Mouse (Mus musculus) naive thymus-derived CD4-positive, alpha-beta T cell, adult 2 months (primary cell): ENCODE measurements around the gene Enam.
"Not testable (repeated sequence)": the region's sequence is repeated elsewhere in the genome, so short reads cannot be mapped to it uniquely, and the experiment has no call there.

Source experiments
- DNase-seq: peaks from one replicate; pipeline ENCODE4 v3.0.0-alpha.2; 2011; ENCODE audit warnings: low read depth

The Enam gene

GRCm38 (mm10) chr5:88487675-88488074 lies at the start of gene Enam:
Gene Enam, plus strand, starts transcription at chr5:88487975.
- DNase-seq = no peak

DNA sequence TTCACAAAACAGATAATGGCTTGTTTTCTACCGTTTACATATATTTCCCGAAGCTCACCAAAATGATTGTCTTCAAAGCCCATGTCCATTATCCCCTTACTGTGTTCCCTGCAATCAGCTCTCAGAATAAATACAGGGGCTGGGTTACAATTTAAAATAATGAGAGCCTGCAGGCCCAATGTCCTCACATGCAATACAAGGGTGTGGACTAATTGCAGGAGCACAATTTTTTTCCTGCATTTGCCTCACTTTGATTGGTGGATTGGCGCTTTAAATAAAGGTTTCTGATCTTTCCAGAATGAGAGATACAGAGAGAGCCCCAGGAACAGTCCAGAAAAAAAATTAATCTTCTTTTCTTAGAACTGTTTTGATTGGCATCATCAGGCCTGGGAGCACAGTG lies 32.1 kb upstream of the Enam start, which contains the start of gene Ambn:
TSS of gene Ambn (plus strand) at position 301 of the 400 bp plus-strand sequence.
- no peak for DNase-seq

GRCm38 (mm10) chr5:88467471-88467870 lies 20.3 kb upstream of the Enam start:
- DNase-seq = no peak

GRCm38 (mm10) chr5:88468807-88469704 lies 18.7 kb upstream of the Enam start:
- no peak for DNase-seq

DNA sequence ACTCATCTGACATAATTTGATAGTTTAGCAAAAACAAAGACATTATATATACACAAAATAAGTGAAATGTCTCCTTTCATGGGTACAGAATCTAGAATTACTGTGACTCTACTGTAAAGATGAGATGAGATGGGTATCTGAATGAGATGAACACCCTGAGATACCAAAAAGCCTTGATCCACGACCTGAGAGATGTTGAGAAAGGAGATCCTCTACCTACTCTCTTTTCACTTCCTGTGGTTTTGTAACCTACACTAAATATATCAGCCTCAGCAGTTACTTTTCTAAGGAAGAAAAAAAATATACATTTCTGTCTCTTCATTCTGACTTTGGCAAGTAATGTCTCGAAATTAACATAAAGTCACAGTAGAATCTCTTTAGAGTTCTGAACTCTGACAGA lies 1.2 kb downstream of the Enam start:
- DNase-seq = peak; percentile 3

DNA sequence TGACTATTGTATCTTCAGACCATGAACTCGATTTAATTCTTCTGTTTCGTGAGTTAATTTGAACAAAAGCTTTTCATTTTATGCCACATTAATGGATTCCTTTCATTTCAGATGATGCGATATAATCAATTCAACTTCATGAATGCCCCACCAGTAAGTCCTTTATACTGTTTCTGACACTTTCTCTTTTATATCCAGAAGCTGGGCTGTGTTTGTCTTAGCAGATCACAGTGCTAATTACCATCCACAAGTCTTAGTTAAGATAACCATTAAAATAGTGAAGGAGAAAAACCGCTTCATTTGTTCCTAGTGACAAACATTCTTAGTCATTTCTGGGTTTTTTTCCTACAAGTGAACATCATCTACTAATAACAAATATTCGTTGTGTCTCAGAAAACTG lies 3.3 kb downstream of the Enam start:
- no peak for DNase-seq

DNA sequence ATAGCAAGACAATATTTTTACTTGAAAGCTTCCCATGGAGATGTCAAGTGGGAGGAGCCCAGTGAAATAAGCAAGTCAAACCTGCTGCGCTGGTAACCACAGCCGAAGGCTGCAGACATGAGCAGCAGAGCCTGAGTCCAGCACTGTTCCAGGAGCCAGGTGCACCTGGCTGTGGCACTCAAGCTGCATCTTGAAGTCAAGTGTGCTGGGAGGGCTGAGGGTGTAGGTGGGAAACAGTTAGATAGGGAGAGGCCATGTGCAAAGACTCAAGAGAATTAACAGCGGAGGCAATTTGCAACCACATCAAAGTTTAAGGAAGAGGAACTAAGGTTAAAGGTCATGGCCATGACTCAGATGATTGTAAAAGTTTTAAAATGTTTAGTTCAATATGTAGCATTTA lies 12.0 kb downstream of the Enam start:
- DNase-seq = peak; percentile 12

- no peak for DNase-seq
Measured at GRCm38 (mm10) chr5:88508555-88508954, 20.8 kb downstream of the Enam start.

GRCm38 (mm10) chr5:88508990-88509389 lies 21.2 kb downstream of the Enam start:
- no peak for DNase-seq

DNA sequence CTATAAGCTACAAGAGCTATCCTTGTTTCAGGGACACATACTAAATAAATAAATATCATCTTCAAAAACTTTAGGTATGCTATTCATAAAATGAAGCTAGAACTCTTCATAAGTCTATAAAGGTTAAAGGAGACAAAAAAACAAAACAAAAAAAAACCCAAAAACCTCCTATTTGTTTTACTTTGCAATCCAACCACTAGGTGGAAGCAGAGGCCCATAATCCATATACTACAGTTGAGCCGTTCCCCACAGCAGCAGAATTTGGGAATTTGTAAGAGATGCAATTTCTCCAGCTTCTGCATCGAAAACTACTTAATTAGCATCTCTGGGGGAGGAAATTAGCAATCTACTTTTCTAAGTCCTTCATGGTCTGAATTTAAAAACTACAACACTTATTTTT lies 31.5 kb downstream of the Enam start:
- peak; percentile 72 for DNase-seq

GRCm38 (mm10) chr5:88527657-88528056 lies 39.9 kb downstream of the Enam start, which contains the start of gene Jchain:
Gene Jchain, minus strand, starts transcription at chr5:88527891.
- no peak for DNase-seq

- DNase-seq = no peak
Measured at GRCm38 (mm10) chr5:88530908-88531307, 43.1 kb downstream of the Enam start.

DNA sequence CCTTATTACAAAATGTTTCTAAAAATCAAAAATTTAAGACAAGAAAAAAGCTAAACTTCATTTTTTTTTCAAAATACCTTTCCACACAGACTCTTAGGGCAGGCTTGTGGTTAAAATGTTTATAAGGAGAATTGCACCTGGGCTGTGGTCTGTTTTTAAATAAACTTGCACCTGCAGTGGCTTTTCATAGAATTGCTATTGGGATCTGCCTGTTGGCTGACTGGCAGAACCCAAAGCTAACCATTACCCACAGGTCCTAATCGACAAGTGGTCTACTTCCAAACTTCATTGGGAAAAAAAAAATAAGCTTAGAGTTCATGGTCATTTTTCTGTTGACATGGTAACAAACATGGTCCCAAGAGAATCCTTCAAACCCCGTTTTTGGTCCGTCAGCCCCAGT lies 46.9 kb downstream of the Enam start:
- DNase-seq = no peak

GRCm38 (mm10) chr5:88540845-88541244 lies 53.1 kb downstream of the Enam start:
- no peak for DNase-seq

DNA sequence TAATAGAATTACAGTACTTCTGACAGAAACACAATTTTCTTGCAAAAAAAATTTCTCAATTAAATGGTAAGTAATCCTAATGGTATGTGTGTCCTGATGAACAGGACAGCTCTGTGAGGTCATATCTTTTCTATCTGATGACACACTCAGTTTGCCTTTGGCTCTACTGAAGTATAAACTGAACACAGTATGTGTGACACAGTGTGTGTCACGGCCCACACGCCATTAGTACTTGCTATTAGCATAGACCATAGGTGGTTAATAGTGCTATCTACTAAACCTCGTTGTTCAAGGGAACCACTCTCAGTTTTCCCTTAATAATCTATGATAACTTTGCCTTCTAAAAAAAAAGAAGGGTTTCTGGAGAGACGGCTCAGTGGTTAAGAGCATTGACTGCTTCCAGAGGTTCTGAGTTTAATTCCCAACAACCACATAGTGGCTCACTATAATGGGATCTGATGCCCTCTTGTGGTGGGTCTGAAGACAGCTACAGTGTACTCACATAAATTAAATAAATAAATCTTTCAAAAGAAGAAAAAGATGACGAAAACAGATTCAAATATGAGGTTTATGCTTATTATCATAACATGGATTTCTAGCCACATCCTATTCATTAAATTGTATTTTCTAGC lies 55.0 kb downstream of the Enam start:
- peak; percentile 64 for DNase-seq

DNA sequence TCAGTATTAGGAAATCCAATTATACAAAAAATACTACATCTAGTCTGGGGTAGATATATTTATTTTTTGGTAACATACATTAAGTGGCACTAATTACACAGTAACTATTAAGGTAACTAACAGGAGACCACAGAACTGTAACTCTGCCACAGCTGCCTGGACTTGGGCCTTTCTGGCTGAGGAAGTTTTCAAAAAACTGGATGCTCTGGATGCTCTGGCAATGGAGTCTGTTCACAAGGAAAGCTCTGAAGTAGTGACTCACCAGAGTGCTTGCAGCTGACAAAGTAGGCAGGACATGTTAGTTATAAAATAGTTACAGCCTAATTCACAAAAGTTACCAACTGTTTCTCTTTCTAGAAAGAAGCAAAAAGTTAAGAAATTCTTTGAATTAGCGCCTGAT lies 56.6 kb downstream of the Enam start:
- DNase-seq = not testable (repeated sequence)

GRCm38 (mm10) chr5:88545536-88545935 lies 57.8 kb downstream of the Enam start:
- no peak for DNase-seq

- no peak for DNase-seq
Measured at GRCm38 (mm10) chr5:88553271-88554085, 65.7 kb downstream of the Enam start.

- DNase-seq = peak; percentile 100
Measured at GRCm38 (mm10) chr5:88554086-88554886, 66.5 kb downstream of the Enam start, which contains the start of gene Utp3. Gene Utp3, plus strand, starts transcription at chr5:88554462.
